Mouse (Mus musculus) CH12.LX (cell line): ENCODE data around the gene Ctnna2. TPM values are rescaled to one million over a fixed set of nuclear protein-coding genes. Genes with fewer than 3 reads are reported as not detected.

Experiments
- DNase-seq: peaks from one replicate; pipeline ENCODE4 v3.0.0-alpha.2; 2013; ENCODE audit errors: extremely low read depth
- H3K27ac ChIP-seq: 2 replicates; pipeline ENCODE4 v1.5.1; 2012; ENCODE audit warnings: low read depth, mild to moderate bottlenecking, control low read depth, moderate library complexity; ENCODE audit not compliant: insufficient read depth
- H3K27me3 ChIP-seq: replicated peaks from 2 replicates; pipeline ENCODE3; 2012; ENCODE audit warnings: inconsistent platforms
- H3K36me3 ChIP-seq, 2 experiments: replicated peaks in 1 of 2; 2 replicates each; pipeline versions ENCODE3 to v1.6.1; 2012; ENCODE audit warnings: inconsistent platforms in 1 of 2, low read length in 1 of 2, mild to moderate bottlenecking in 1 of 2, mixed read lengths in 1 of 2, moderate library complexity in 1 of 2; ENCODE audit not compliant: control insufficient read depth in 1 of 2, insufficient read depth in 1 of 2
- H3K4me1 ChIP-seq, 2 experiments: 2 replicates each; pipeline ENCODE4 v1.6.1; 2012; ENCODE audit warnings: inconsistent platforms in 1 of 2, moderate library complexity in 1 of 2; ENCODE audit not compliant: insufficient read depth in 2 of 2, control insufficient read depth in 1 of 2
- H3K4me2 ChIP-seq: 2 replicates; pipeline ENCODE4 v1.6.1; 2012; ENCODE audit warnings: low read depth, mild to moderate bottlenecking, control low read depth; ENCODE audit not compliant: poor library complexity, insufficient read depth, severe bottlenecking
- H3K4me3 ChIP-seq, 3 experiments: fragments of 150-350 bp in 1 of 3; sonication (generic) in 1 of 3; replicated peaks in 1 of 3; 2 replicates each; pipeline versions ENCODE3 to v1.5.1; 2011 to 2012; ENCODE audit warnings: low read depth in 2 of 3, low read length in 2 of 3, mild to moderate bottlenecking in 2 of 3, moderate library complexity in 2 of 3, control low read depth in 1 of 3, improper control_type of control experiment in 1 of 3, inconsistent platforms in 1 of 3, mixed read lengths in 1 of 3; ENCODE audit not compliant: poor library complexity in 1 of 3
- H3K79me2 ChIP-seq: replicated peaks from 2 replicates; pipeline ENCODE4 v1.6.1; 2012; ENCODE audit warnings: mild to moderate bottlenecking, moderate library complexity; ENCODE audit not compliant: control insufficient read depth, poor library complexity, insufficient read depth, severe bottlenecking; ENCODE audit errors: extremely low read depth
- H3K9ac ChIP-seq: 2 replicates; pipeline ENCODE4 v1.6.1; 2012; ENCODE audit warnings: low read depth, mild to moderate bottlenecking, control low read depth, moderate library complexity; ENCODE audit not compliant: insufficient read depth
- H3K9me3 ChIP-seq: replicated peaks from 2 replicates; pipeline ENCODE3; 2012; ENCODE audit warnings: low read length, inconsistent platforms, mixed read lengths
- CHD2 ChIP-seq: IDR thresholded peaks from 2 replicates; pipeline ENCODE4 v1.6.1; 2011; ENCODE audit warnings: low read length, improper control_type of control experiment
- E2F4 ChIP-seq: IDR thresholded peaks from 2 replicates; pipeline ENCODE4 v1.6.1; 2011; ENCODE audit warnings: low read depth, low read length, improper control_type of control experiment; ENCODE audit not compliant: insufficient replicate concordance
- EP300 ChIP-seq: IDR thresholded peaks from 2 replicates; pipeline ENCODE4 v1.6.1; 2011; ENCODE audit warnings: low read length, improper control_type of control experiment
- GABPA ChIP-seq: IDR thresholded peaks from 2 replicates; pipeline ENCODE4 v1.6.1; 2012; ENCODE audit warnings: low read depth, low read length, improper control_type of control experiment, inconsistent platforms; ENCODE audit not compliant: insufficient replicate concordance
- MAFK ChIP-seq: IDR thresholded peaks from 2 replicates; pipeline ENCODE4 v1.6.1; 2011; ENCODE audit warnings: low read length, improper control_type of control experiment; ENCODE audit not compliant: insufficient replicate concordance
- MEF2A ChIP-seq: IDR thresholded peaks from 2 replicates; pipeline ENCODE4 v1.6.1; 2014; ENCODE audit warnings: low read depth, mild to moderate bottlenecking, inconsistent platforms, low read length, improper control_type of control experiment, borderline replicate concordance
- MYC ChIP-seq: IDR thresholded peaks from 2 replicates; pipeline ENCODE4 v1.6.1; 2011; ENCODE audit warnings: low read depth, mild to moderate bottlenecking, improper control_type of control experiment, low read length
- POLR2AphosphoS2 ChIP-seq: IDR thresholded peaks from 2 replicates; pipeline ENCODE4 v1.6.1; 2011; ENCODE audit warnings: low read depth, low read length, improper control_type of control experiment
- RAD21 ChIP-seq: IDR thresholded peaks from 2 replicates; pipeline ENCODE4 v1.6.1; 2011; ENCODE audit warnings: low read depth, mild to moderate bottlenecking, low read length, improper control_type of control experiment, moderate library complexity
- SIN3A ChIP-seq: IDR thresholded peaks from 2 replicates; pipeline ENCODE4 v1.6.1; 2012; ENCODE audit warnings: low read length, improper control_type of control experiment, inconsistent platforms
- SMC3 ChIP-seq: IDR thresholded peaks from 2 replicates; pipeline ENCODE4 v1.6.1; 2011; ENCODE audit warnings: low read depth, low read length, improper control_type of control experiment
- TBP ChIP-seq: conservative IDR thresholded peaks from 2 replicates; pipeline ENCODE4 v1.6.1; 2011; ENCODE audit warnings: low read depth, low read length, improper control_type of control experiment
- UBTF ChIP-seq: IDR thresholded peaks from 2 replicates; pipeline ENCODE4 v1.6.1; 2012; ENCODE audit warnings: low read depth, mild to moderate bottlenecking, inconsistent platforms, low read length, improper control_type of control experiment, moderate library complexity
- USF2 ChIP-seq: conservative IDR thresholded peaks from 2 replicates; pipeline ENCODE4 v1.6.1; 2011; ENCODE audit warnings: low read depth, low read length, improper control_type of control experiment
- ZNF384 ChIP-seq: IDR thresholded peaks from 2 replicates; pipeline ENCODE4 v1.6.1; 2012; ENCODE audit warnings: low read depth, low read length, improper control_type of control experiment, inconsistent platforms
- dilution Hi-C: fragments of 300-500 bp; cut with MboI; formaldehyde crosslinking; loops from 2 replicates; pipeline ENCODE4 v1.14.3; 2020; ENCODE audit warnings: low sequenced_read_pairs; ENCODE audit not compliant: extremely low pct_unique_long_range_greater_than_20kb, extremely low pct_ligation_motif_present
- in situ Hi-C: fragments of 300-500 bp; cut with MboI; formaldehyde crosslinking; loops from 3 replicates; pipeline ENCODE4 v1.14.3; 2019; ENCODE audit warnings: low sequenced_read_pairs, low pct_ligation_motif_present, low pct_unique_long_range_greater_than_20kb, mixed read lengths
- polyA plus RNA-seq: library from polyadenylated mRNA; unstranded; fragments of >175 nt; gene quantifications from 2 replicates; pipeline ENCODE4 v1.2.1, GENCODE M21; 2012; ENCODE audit warnings: low read depth; ENCODE audit not compliant: insufficient read length
- total RNA-seq, 2 experiments: library from RNA; depleted of rRNA; stranded (reverse); fragments of 300-350 nt in 1 of 2; fragments of >200 nt in 1 of 2; gene quantifications; 2 replicates each; pipeline ENCODE4 v1.2.3; 2012 to 2014

The Ctnna2 gene
- total and polyA plus RNA-seq, 3 experiments = not detected

GRCm38 (mm10) chr6:77802604-77803003 is 176.9 kb downstream of the Ctnna2 start:
- in situ Hi-C loops (no loop called here), dilution Hi-C loops (no loop called here)

GRCm38 (mm10) chr6:77783342-77783741 is 196.2 kb downstream of the Ctnna2 start:
- H3K9ac ChIP-seq = no peak overlapping the region
- no peak overlapping the region for H3K4me2 ChIP-seq
- H3K79me2 ChIP-seq = no peaks in the 10 kb centered on the region
- peaks cover 26% of the 10 kb centered on the region for H3K9me3 ChIP-seq
- in situ Hi-C loops = no loop called here
- H3K4me3 ChIP-seq = no peak overlapping the region
- H3K36me3 ChIP-seq = no peaks in the 10 kb centered on the region
- H3K27ac ChIP-seq = no peak overlapping the region
- H3K27me3 ChIP-seq = no peaks in the 10 kb centered on the region
- dilution Hi-C loops = no loop called here
- no peak for TF ChIP-seq CHD2
- TF ChIP-seq E2F4 = no peak
- no peak for TF ChIP-seq MAFK
- no peak for TF ChIP-seq POLR2AphosphoS2
- TF ChIP-seq RAD21 = no peak
- TF ChIP-seq ZNF384 = no peak
- TF ChIP-seq USF2 = no peak
- no peak for TF ChIP-seq SIN3A
- TF ChIP-seq GABPA = no peak
- no peak for TF ChIP-seq EP300
- TF ChIP-seq SMC3 = no peak
- TF ChIP-seq, all 38 proteins: peak for 0
- no peaks in the 10 kb centered on the region for H3K4me1 ChIP-seq
- DNase-seq = no peak

More at GRCm38 (mm10) chr6:77802604-77803003, 176.9 kb downstream of the Ctnna2 start:
- Histone ChIP-seq H3K4me1 (no peaks in the 10 kb centered on the region), H3K27ac (no peak overlapping the region), H3K79me2 (no peaks in the 10 kb centered on the region), H3K27me3 (no peaks in the 10 kb centered on the region), H3K4me2 (no peak overlapping the region), H3K4me3 (no peak overlapping the region), H3K9me3 (peaks cover 27% of the 10 kb centered on the region), H3K9ac (no peak overlapping the region), H3K36me3 (no peaks in the 10 kb centered on the region)
- no peak for TF ChIP-seq POLR2AphosphoS2
- no peak for TF ChIP-seq UBTF
- TF ChIP-seq TBP = no peak
- TF ChIP-seq MAFK = no peak
- no peak for TF ChIP-seq ZNF384
- TF ChIP-seq MYC = no peak
- TF ChIP-seq MEF2A = no peak
- no peak for TF ChIP-seq USF2
- no peak for DNase-seq
